Mouse (Mus musculus) ovary, adult 18-20 months (tissue): ENCODE data around the gene Ccl3.

ENCODE experiments used
- DNase-seq: peaks from one replicate; pipeline ENCODE4 v3.0.0; 2022; ENCODE audit warnings: low spot score, mixed read lengths

The Ccl3 gene

DNA sequence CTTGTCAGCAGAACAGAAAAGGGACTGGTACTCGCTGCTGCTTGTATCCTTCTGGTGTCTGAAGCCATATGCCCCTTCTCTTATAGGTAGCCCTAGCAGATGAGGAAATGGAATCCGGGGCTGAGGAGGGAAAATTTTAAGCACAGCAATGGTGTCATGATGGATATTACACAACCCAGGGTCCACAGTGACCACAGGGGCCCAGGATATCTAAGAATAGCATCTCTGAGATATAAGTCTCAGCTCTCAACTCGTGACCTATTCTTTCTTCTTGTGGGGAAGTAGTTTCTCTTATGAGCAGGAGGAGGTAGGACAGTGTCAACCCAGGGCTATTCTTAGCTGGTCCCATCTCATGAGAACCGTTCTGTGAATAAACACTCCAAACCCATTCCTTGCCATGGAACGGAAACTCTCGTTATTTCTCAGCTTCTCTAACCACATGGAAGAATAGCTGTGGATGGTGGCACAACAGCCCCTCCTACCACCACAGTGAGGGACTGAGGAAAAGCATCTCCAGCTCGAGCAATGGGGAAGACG, at the start of gene Ccl3:
Ccl3 (minus strand) TSS at position 51 of the 537 bp plus-strand sequence.
- DNase-seq = no peak

DNA sequence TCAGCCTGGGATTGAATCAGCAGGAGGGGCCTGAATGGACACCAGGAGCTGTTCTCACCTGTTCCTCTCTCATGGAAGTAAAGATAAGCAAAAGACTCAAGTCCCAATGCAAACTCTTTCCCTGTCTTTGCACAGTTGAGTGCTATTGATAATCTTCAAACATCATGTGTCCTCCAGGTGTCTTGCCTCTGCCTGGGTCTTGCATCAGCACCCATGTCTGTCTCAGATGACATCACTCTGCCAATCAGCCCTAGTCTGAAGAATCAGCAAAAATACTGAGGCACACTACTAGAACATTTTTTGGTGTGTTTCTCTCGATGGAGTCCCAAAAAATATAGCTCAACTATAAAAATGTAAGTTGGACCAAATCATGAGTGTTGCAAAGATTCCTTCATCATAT, 42.9 kb upstream of the Ccl3 start:
- no peak for DNase-seq

DNA sequence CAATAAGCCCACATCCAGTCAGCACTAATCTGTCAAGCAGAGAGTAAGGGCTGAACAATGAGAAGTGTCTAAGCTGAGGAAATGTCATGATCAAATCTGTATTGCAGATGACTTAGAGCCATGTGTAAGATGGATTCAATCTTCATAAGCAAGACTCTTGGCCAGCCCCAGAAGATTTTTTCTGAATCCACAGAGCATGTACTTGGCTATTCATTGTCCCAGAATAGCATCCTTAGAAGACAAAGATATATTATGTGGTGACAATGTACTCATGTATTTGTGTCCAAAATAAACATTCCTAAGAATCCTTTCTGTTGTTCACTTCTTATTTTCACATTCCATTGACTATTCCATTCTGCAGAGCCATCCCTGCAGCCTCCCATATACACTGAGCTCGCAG, 40.8 kb upstream of the Ccl3 start:
- no peak for DNase-seq

DNA sequence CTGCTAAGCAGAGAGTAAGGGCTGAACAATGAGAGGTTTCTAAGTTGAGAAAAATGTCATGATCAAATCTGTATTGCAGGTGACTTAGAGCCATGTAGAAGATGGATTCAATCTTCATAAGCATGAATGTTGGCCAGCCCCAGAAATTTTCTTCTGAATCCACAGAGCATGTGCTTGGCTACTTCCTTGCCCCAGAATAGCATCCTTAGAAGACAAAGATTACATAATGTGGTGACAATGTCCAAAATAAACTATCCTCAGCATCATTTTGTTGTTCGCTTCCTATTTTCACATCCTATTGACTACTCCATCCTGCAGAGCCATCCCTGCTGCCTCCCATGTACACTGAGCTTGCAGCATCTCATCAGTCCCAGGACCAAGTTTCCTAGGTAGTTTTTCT, 26.5 kb upstream of the Ccl3 start:
- DNase-seq = no peak

DNA sequence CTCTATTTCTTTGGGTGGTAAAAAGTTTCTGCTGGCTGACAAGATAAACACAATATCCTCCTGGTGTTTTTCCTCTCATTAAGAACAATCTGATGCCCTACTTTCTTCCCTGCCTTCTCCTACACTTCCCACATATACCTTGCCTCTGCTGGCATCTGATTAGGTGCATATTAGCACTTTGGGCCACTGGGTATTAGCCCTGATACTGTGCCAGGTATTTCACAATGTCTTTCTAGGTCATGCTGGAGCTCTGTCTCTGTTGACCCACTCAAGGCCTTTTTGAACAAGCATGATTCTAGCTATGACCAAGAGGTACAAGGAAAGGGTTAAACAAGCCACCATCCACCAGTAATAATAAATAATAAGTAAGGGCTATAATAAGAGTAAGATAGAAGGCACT, 22.6 kb upstream of the Ccl3 start:
- no peak for DNase-seq

- DNase-seq = no peak
These were observed 14.4 kb upstream of the Ccl3 start for GRCm38 (mm10) chr11:83663532-83663931.

DNA sequence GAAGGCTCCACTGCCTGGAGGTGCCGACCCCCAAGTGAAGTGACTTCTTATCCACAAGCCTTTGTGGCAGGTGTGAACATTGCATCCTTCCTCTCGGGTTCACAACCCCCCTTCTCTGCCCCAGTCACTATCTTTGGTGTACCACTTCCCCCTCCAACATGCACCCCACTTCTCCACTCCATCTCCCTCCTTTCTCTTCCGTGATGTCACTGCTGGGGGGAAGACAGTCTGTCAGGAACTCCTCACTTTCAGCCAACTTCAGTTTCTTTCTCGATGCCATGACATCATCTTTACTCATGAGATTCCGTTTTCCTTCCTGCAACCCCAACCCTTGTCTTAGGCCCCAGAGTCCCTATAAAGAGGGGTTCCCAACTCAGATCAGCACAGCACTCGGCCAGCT, 13.0 kb upstream of the Ccl3 start, which contains the start of gene Ccl4:
Ccl4 (plus strand) TSS at position 381 of the 400 bp plus-strand sequence.
- no peak for DNase-seq

DNA sequence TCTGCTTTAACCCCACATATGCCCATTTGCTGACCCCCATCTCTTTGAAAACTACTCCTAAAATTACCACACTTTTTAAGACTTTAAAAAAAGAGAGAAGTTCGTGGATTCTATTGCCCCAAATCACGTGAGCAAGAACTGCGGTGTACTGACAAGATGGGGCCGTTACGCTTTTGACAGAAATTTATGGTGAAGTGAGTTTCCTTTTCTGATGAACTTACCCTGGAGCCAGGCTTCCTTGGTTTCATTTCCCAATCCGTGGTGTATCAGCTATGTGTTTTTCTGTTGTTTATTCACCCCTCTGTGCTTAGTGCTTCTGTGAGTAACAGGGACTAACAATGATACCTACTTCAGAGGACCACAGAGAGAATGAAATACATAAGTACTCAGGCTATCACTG, 9.6 kb upstream of the Ccl3 start:
- no peak for DNase-seq

DNA sequence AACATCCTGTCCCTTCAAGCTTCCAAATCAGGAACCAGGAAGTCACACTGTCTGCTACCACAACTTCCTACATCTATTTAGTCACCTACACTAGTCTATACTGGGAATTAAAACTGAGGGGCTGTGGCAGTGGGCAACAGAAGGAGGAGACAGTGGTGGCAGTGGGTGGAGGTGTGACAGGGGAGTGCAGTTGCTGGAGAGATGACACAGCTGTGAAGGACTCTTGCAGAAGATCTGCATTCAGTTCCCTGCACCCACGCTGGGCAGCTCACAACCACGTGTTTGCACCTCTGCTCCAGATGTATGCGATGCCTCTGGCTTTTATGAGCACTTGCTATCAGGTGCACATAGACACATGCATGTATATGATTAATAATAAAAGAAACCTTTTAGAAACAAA, 8.4 kb upstream of the Ccl3 start:
- DNase-seq = no peak

GRCm38 (mm10) chr11:83654606-83655005, 5.5 kb upstream of the Ccl3 start:
- no peak for DNase-seq

- DNase-seq = no peak
These were observed 2.6 kb downstream of the Ccl3 start for GRCm38 (mm10) chr11:83646356-83647149.

DNA sequence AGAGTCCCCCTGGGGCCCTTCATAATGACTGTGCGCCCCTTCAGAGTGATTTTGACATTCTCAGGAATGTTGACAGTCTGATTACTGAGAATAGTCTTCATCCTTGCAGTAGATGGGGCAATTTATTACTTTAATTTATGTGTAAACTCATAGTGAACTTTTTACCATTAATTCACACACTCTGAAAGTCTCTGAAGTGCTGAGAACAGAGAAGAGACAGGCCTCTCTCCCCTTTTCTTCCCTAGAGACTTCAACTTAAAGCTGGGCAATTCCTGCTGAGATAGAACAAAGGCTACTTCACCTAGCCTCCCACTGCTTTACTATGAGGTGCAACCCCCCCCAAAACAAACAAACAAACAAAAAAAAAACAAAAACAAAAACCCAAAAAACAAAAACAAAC, 3.6 kb downstream of the Ccl3 start, which contains the start of gene Rpl9-ps1:
Rpl9-ps1 (minus strand) TSS at position 101 of the 400 bp plus-strand sequence.
- no peak for DNase-seq

DNA sequence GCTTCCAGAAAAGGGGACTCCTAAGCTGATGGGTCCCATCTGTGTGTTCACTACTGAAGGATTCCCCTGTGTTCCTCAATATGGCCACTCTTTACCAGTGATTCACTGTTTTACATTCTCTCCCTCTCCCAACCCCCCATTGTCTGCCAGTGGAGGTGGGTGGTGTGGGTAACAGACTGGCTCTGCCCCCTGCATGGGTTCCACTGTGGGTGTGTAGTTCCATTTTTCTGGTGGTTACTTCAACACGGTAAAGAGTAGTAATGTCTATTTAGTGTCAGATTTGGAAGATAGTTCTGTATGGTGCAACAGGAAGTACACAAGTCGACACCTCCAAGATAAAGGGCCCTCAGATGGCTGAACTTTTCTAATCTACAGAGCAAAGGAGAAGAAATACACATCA, 7.9 kb downstream of the Ccl3 start:
- DNase-seq = no peak

DNA sequence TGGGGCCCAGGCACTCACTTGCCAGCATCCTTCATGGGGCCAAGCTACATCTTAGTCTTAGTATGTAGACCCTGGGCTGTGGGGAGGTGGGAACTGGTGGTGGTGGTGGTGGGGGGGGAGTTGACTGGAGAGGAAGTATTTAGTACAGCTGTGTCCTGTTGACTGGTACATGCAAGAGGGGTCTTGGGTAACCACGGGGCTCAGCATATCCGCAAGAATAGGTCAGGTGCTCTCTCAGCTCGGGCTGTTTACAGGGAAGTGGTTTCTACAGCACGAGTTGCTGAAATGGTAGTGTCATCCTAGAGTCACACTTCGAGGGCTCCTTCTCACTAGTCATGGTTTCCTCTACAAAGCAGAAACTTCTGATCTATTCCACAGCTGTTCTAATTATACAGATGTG, 9.0 kb downstream of the Ccl3 start:
- DNase-seq = no peak

DNA sequence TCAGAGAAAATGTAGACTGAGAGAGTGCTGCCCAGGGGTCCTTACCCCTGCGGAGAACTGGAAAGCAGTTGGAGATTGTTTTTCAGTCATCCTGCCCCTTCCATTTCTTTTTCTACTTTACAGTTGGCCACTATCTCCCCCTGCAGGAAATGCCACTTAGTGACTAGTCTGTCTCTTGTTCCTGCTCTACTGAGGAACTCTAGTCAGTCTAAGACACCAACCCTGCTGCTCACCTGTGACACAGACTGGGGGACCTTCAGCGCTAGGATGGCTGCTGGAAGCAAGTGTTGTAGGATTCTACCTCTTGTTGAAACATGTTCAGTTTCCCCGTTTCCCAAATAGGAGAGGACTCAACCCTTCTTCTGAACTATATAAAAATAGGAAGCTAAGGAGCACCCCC, 9.6 kb downstream of the Ccl3 start:
- no peak for DNase-seq

DNA sequence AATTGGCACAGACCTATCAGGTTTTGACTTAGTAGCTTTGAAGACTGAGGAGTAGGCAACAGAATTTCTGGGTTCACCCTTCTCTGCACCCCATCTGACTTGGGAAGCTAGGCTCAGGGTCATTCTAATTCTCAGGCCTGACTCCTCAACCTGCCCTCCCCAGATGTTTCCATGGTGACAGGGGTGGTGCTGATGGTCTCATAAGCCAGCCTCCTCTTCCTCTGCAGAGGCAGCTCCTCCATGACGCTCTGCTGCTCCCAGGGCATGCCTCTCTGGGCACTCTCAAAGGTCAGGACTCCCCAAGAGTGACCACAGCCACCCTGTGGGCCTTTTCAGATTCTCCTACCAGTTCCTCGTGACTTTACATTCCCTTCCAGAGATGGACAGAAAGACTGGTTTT, 10.2 kb downstream of the Ccl3 start:
- DNase-seq = no peak

GRCm38 (mm10) chr11:83636742-83637235, 12.4 kb downstream of the Ccl3 start:
- DNase-seq = no peak

DNA sequence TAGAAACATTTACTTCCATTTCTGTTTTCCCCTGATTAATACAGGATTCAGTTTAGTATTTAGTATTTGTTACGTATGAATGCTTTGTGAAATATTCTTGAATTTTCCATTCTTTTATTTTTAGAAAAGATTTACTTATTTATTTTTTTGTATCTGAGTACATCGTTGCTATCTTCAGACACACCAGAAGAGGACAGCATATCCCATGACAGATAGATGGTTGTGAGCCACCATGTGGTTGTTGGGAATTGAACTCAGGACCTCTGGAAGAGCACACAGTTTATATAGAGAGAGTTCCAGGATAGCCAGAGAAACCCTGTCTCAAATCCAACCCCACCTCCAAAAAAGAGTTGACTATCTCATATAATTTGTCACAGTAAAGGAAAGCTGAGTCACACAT, 14.3 kb downstream of the Ccl3 start:
- DNase-seq = no peak

DNA sequence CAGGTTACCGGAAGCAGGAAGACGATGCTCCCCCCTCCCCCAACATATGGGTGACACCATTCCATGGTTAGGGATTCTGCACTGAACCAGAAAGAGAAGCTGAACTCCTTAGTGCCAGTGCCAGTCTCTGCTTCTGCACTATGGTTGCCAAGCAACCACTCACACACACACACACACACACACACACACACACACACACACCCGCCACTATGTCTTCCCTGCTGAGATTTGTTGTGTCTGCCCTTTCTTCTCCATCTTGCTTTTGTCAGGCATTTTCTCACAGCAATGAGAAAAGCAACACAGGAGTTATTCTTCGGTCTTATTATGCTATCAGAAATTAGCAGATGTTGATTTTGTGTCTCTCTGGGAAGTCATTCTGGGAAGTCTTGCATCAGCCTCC, 14.7 kb downstream of the Ccl3 start:
- no peak for DNase-seq

DNA sequence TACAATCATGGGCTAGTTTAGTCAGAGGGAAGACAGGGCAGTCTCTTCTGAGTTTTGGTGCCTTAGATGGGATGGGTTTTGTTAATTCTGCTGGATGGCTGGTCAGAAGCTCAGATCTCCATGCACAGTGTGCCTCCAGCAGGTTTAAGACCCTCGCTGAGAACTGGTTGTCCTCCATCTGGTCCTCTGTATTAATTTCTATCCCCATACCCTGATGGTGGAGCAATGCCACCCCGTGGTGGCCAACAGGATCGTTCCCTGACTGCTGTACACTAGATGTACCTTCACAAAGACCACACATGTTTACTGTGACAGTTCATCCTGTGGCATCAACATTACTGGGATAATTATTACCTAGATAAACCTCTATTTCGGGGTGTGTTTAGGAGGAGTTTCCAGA, 16.4 kb downstream of the Ccl3 start:
- no peak for DNase-seq

DNA sequence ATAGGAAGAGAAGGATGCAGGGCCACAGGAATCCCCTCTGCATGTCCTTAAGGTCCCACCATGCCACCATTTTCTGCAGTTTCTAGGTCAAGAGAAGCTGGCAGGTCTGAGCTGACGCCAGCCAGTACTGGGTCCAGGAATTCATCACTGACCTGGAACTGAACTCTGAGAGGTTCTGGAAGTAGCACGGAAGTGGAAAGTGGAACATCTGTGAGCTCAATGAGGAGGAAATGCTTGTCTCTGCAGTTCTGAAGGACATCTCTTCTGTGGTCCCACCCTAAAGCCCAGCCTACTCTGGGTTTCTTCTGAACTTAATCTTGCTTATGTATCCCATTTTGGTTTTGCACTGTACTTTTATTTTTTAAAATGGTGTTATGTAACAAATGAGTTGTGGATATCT, 18.1 kb downstream of the Ccl3 start:
- no peak for DNase-seq

GRCm38 (mm10) chr11:83630630-83631029, 18.5 kb downstream of the Ccl3 start:
- no peak for DNase-seq

DNA sequence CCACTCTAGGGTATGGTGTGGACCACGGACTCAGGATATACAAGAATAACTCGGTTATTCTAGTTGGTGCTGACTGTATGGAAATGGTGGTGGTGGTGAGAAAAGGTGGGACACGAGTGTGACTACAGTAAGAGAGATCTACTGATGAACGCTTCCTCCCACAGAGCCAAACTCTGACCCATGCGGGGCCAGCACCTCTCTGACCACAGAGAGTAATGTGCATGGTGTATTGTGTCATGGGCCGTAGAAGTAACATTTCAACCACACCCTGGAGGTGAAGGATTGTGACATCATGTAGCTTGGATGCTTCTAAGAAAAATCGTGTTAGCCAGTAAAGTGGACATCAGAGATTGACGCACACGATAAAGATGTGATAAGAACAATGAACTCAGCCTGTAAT, 20.3 kb downstream of the Ccl3 start:
- no peak for DNase-seq

DNA sequence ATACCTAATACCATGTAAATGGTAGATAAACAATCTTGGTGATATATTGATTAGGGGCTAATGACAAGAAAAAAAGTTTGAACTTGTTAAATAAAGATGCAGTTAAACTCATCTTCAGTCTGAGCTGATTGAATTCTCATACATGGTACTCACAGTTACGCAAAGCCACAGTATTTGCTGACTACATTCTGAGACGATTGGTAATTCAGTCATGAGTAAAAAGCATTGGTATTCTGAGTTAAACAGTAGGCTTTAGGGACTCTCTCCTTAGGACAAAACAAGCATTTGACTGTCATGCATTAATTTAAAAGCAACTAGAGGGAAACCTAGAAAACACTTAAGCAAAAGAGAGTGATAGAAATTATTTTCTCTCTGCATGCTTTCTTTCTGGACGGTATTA, 25.6 kb downstream of the Ccl3 start:
- DNase-seq = no peak
